Mouse (Mus musculus) midbrain, embryonic 14.5 days (tissue): ENCODE measurements at regions not wholly inside any gene's neighbourhood (a gene's known extent, or its start where the extent isn't known, plus 50 kb on each side); places are given as distances from the start of the nearest gene placed in this dataset.
A peak's percentile ranks its signal among the peaks of the same experiment; 100 is the strongest.

ENCODE experiments used
- ATAC-seq: fragments of 200-750 bp; cut with Nextera tagmentation; 2 replicates; pipeline ENCODE4 v1.8.0; 2017; ENCODE audit warnings: moderate number of reproducible peaks, moderate library complexity; ENCODE audit not compliant: low FRiP score, low TSS enrichment
- DNase-seq: peaks from one replicate; pipeline ENCODE4 v3.0.0-alpha.2; 2015
- H3K27ac ChIP-seq: fragments of 300-500 bp; sonication (generic); replicated peaks from 2 replicates; pipeline ENCODE4 v1.5.1; 2014; ENCODE audit warnings: mild to moderate bottlenecking, low read depth, low read length, moderate library complexity
- H3K27me3 ChIP-seq: fragments of 300-500 bp; sonication (generic); 2 replicates; pipeline ENCODE4 v1.6.1; 2014; ENCODE audit warnings: low read length, control low read depth, mixed read lengths; ENCODE audit not compliant: control insufficient read depth, insufficient read depth
- H3K36me3 ChIP-seq: fragments of 300-500 bp; sonication (generic); 2 replicates; pipeline ENCODE4 v1.6.1; 2014; ENCODE audit warnings: low read length, control low read depth; ENCODE audit not compliant: control insufficient read depth, insufficient read depth
- H3K4me1 ChIP-seq: fragments of 300-500 bp; sonication (generic); 2 replicates; pipeline ENCODE4 v1.6.1; 2014; ENCODE audit warnings: mild to moderate bottlenecking, antibody characterized with exemption, low read length, control low read depth; ENCODE audit not compliant: control insufficient read depth, insufficient read depth
- H3K4me2 ChIP-seq: fragments of 300-500 bp; sonication (generic); 2 replicates; pipeline ENCODE4 v1.6.1; 2014; ENCODE audit warnings: mild to moderate bottlenecking, low read length, moderate library complexity
- H3K4me3 ChIP-seq: fragments of 300-500 bp; sonication (generic); replicated peaks from 2 replicates; pipeline ENCODE4 v1.5.1; 2014; ENCODE audit warnings: low read depth, low read length
- H3K9ac ChIP-seq: fragments of 300-500 bp; sonication (generic); replicated peaks from 2 replicates; pipeline ENCODE4 v1.6.1; 2014; ENCODE audit warnings: mild to moderate bottlenecking, low read length, moderate library complexity
- H3K9me3 ChIP-seq: fragments of 300-500 bp; sonication (generic); 2 replicates; pipeline ENCODE4 v1.6.1; 2016; ENCODE audit warnings: low read length, control low read depth, mixed read lengths; ENCODE audit not compliant: control insufficient read depth
- WGBS: fragments of 180-500 bp; shearing (Covaris S2); extraction: QIAGEN DNeasy Blood & Tissue Kit; methylation state at CpG from one replicate; pipeline ENCODE4 v1.1.7; 2014; 5-methylcytosine and 5-hydroxymethylcytosine counted together

DNA sequence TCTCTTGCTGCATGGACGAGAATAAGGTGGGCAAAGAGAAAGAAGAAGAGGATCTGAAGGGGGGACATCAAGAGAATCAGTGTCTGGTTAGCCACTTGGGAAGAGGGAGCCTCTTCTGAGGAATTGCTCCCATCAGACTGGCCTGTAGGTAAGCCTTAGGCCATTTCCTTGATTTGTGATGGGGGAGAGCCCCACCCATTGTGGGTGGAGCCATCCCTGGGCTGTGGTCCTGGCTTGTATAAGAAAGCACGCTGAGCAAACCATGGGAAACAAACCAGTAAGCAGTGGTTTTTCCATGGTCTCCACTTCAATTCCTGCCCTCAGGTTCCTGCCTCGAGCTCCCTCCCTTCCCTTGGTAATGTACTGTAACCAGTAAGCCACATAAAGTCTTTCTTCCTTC is 57.7 kb upstream of the Sez6l start:
- no peak for DNase-seq
- Histone ChIP-seq H3K4me3 (no peak overlapping the region), H3K9ac (no peak overlapping the region), H3K9me3 (0 out of 2 replicates have a peak, but pooled peaks cover 4% of the 10 kb centered on the region), H3K4me1 (no peaks in the 10 kb centered on the region), H3K27me3 (no peaks in the 10 kb centered on the region), H3K36me3 (no peaks in the 10 kb centered on the region), H3K4me2 (no peak overlapping the region), H3K27ac (no peak overlapping the region)
- no peak for ATAC-seq
- 65% methylated on average over 3 of the region's 3 CpGs for WGBS

DNA sequence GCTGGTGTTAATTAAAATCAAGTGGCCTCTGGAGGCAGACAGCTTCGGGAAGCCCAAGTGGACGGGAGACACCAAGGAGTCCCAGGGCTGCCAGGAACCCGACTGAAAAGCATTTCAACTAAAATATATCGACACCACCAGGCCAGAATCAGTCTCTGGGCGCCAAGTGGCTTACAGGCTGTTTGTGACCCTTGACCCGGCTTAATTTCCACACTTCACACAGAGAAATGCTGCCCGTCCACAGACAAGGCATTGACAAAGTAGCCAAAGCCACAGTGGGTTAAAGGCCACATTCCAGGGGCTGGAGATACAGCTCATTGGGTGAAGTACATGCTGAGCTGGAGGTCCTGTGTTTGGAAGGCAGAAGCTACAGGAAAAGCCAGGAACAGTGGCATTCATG is 54.8 kb upstream of the Sez6l start:
- no peak for ATAC-seq
- Histone ChIP-seq H3K4me2 (no peak overlapping the region), H3K9me3 (0 out of 2 replicates have a peak, but pooled peaks cover 4% of the 10 kb centered on the region), H3K9ac (no peak overlapping the region), H3K4me3 (no peak overlapping the region), H3K27me3 (no peaks in the 10 kb centered on the region), H3K36me3 (no peaks in the 10 kb centered on the region), H3K27ac (no peak overlapping the region), H3K4me1 (peaks cover 11% of the 10 kb centered on the region; the same call in 1 of the 2 replicates)
- 42% methylated on average over 7 of the region's 7 CpGs for WGBS
- no peak for DNase-seq

DNA sequence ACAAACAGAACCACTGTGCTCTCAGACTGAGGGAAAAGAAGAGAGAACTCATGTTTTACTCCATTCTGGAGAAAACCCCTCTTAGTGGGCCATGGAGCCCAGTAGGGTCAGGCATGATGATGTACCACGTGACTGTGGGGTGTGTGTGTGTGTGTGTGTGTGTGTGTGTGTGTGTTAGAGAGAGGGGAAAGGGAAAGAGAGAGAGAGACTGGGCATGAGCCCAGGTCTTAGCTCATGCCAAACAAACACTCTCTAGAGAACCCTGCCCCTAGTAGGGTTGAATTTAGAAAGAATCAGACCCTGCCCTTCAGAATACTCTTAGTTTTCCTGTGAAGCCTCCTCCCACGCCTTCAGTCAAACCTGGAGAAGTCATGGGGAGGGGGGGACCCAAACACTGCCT is 52.7 kb upstream of the Sez6l start:
- no peak overlapping the region for H3K4me2 ChIP-seq
- H3K36me3 ChIP-seq: no peaks in the 10 kb centered on the region
- no peak for ATAC-seq
- no peak for DNase-seq
- H3K9ac ChIP-seq: no peak overlapping the region
- 72% methylated on average over 2 of the region's 2 CpGs for WGBS
- peaks cover 19% of the 10 kb centered on the region for H3K4me1 ChIP-seq
- H3K9me3 ChIP-seq: 0 out of 2 replicates have a peak, but pooled peaks cover 4% of the 10 kb centered on the region
- 0 out of 2 replicates have a peak overlapping the region, but pooled peaks have one; percentile 10 for H3K27ac ChIP-seq
- H3K27me3 ChIP-seq: no peaks in the 10 kb centered on the region
- no peak overlapping the region for H3K4me3 ChIP-seq

DNA sequence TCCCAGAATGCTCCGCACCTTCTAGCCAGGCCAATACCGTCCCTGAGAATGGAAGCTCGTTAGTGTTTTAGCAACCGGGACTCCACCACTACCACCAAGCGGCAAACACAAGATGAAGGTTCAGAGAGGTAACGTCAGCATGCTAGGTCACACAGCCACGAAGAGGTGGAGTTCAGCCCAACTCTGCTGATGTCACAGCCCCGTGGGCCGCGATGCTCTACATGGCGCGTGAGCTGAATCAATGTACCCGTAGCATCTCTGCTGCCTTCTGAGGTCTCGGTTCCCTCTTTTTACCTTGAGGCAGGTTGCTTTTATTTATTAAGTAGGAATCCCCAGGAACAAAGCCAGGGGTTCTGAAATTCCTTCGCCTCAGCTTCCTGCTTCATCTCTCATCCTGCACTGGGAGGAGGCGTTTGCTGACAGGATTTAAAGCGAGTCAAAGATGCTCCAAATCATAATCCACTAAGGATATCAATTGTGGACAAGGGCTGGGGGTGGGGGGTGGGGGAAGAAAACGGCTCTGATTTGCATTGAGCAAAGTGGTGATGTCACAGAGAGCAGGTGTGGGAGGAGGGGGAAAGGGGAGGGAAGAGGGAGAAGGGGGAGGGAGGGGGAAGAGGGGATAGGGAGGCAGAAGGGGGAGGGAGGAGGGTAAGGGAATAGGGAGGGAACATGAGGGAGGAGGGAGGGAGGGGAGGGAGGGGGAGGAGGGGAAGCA is 51.2 kb upstream of the Sez6l start:
- H3K4me1 ChIP-seq: peaks cover 23% of the 10 kb centered on the region
- H3K36me3 ChIP-seq: no peaks in the 10 kb centered on the region
- H3K4me3 ChIP-seq: no peak overlapping the region
- ATAC-seq: no peak; the same call in 1 of the 2 replicates
- peak; percentile 73 for DNase-seq
- H3K27ac ChIP-seq: peak overlapping the region; percentile 74
- 0 out of 2 replicates have a peak, but pooled peaks cover 4% of the 10 kb centered on the region for H3K9me3 ChIP-seq
- no peaks in the 10 kb centered on the region for H3K27me3 ChIP-seq
- no peak overlapping the region for H3K4me2 ChIP-seq
- H3K9ac ChIP-seq: no peak overlapping the region
- WGBS: 22% methylated on average over 18 of the region's 18 CpGs

DNA sequence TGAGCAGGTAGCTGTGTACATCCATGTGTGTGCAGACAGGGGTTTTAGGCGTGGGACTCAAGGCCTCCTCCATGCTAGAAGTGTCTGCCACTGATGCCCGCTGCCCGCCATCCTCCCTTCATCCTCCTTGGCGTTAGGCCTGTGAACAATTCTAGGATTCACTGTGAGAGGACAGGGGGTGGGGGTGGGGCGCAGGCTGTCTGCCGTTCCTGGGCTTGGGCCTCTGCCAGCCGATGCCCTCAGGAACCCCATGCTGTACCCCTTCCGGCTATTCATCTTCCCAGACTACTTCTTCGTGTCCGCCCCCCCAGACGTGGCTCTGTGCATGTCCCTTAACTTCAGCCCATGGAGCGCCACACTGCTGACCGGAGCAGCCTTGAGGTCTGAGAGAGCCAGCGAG is 50.3 kb upstream of the Sez6l start:
- Histone ChIP-seq H3K4me3 (no peak overlapping the region), H3K4me2 (no peak overlapping the region), H3K9me3 (0 out of 2 replicates have a peak, but pooled peaks cover 4% of the 10 kb centered on the region), H3K27me3 (no peaks in the 10 kb centered on the region), H3K27ac (0 out of 2 replicates have a peak overlapping the region, but pooled peaks have one; percentile 37), H3K9ac (no peak overlapping the region), H3K36me3 (no peaks in the 10 kb centered on the region), H3K4me1 (peaks cover 28% of the 10 kb centered on the region)
- WGBS: 44% methylated on average over 14 of the region's 14 CpGs
- ATAC-seq (no peak), DNase-seq (no peak)
